Mouse (Mus musculus) embryo, embryonic 11 days (tissue): ENCODE results near the gene Armh2.

Source experiments
- DNase-seq: peaks from one replicate; pipeline ENCODE4 v3.0.0-alpha.2; 2015

The Armh2 gene

DNA sequence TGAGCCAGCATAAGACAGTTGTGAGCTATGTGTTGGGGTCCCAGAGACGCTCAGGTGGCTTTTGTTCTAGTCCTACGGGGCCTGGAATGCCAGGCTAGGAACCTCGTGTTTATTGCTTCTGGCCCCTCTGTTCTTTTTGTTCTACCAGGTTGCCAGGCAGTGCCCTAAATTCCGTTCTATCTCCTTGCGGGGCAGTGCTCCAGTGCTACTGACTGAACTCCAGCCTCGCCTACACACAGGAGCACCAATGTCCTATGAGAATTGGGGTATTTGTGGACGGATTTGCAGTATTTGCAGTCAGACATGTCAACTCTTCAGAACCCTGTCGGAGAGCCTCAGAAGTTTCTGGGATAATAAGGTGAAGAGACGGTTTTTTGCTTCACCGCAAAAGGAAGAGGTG is at the start of gene Armh2:
TSS of gene Armh2 (plus strand) at position 205 of the 400 bp plus-strand sequence.
- no peak for DNase-seq

- DNase-seq: no peak
Observed at GRCm38 (mm10) chr13:24693312-24693711, 47.7 kb upstream of the Armh2 start.

- DNase-seq: no peak
Observed at GRCm38 (mm10) chr13:24698746-24699145, 42.3 kb upstream of the Armh2 start.

- DNase-seq: no peak
Observed at GRCm38 (mm10) chr13:24702128-24702527, 38.9 kb upstream of the Armh2 start.

DNA sequence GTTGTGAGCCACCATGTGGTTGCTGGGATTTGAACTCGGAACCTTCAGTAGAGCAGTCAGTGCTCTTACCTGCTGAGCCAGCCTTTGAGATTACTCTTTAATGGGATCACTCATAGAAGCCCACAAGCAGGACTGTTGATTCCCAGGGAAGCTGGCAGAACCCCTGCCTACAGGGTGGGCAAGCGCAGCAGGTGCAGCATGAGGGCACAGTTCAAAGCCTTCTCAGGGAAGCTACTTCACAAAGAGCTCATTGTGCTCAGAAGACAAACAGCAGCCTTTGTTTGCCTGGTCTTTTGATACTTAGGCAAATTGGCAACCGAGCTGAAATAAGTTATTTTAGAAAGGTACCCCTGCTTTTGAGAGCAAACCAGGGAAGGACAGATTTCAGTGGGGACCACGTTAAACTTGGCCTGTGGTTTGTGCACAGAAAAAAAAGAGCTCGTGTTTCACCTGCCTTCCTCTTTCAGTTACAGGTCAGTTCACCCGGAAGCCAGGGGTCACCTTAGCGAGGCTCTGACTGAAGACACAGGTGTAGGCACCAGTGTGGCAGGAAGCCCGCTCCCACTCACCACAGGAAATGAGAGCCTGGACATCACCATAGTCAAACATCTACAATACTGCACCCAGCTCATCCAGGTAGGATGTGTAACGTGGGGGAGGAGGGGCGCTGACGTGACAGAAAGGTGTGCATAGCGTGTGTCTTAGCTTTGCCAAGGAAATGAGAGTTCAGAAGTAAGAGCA is 31.2 kb upstream of the Armh2 start:
- DNase-seq: no peak

GRCm38 (mm10) chr13:24710968-24711367 is 30.1 kb upstream of the Armh2 start:
- DNase-seq: no peak

DNA sequence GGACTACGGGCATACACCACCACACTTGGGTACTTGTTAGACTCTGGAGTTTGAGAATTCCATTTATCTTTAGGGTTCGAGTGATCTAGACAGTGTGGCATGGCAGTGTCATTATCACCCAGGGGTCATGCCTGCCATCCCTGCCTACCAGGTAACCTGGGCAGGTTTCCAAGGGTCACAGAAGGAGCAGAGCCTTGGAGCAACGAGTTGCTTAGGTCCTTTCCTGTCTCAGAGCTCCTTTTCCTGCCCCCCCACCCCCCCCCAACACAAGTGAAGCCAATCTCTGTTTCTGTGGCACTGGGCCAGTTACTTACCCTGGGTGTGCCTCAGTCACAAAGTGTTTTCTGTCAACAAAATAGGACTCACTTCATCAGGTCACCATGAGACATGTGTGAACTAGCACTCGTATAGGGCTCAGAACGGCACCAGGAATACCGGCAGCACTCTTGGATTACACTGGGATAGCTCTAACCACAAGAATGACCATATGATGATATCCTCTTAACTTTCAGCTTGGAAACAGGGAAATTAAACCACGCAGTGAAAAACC is 28.4 kb upstream of the Armh2 start:
- DNase-seq: no peak

DNA sequence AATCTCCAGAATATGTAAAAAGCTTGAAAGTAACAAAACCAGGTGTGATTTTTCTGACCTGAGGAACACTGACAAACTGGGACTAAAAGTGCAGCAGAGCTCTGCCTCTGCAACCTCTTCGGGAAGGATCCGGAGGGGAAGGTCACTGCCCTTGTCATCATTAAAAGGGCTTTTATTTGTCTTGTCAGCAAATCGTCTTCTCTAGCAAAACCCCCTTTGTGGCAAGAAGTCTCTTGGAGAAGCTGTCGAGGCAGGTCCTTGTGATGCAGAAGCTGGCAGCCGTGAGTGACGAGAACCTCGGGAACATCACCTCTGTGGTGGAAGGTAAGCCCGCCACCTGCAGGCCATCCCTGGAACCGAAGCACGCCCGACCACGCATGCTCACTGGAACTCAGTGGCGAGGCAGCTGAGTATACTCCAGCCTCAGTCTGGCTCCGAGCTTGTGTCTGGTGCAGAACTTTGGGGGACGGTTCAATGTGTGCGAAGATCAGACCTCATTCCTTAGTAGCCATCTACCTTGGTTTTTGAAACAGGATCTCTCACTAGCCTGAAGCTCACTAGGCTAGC is 27.5 kb upstream of the Armh2 start:
- peak; percentile 89 for DNase-seq

DNA sequence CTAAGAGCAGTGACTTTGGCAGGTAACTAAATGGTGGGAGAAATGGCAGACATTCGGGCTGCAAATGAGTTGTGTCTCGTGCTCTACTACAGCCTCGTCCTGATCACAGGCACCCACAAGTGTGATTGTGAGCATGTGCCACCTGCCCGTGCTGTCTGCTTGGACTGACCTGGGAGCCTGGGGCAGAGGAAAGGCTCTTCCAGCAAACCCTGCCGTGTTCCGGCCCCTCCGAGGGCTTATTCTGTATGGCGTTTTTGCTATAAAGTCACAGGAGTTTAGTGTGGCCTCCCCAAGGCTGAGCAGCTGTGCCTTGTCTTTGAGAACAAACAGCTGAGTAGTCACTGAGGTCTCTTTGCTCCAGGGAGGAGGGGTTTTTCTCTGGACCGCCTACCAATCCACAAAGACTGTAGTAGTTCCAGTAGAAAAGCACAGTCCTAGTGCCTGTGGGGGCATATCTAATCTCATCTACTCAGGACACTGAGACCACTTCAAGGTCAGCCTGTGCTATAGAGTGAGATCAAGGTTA is 26.6 kb upstream of the Armh2 start:
- no peak for DNase-seq

GRCm38 (mm10) chr13:24715601-24716000 is 25.4 kb upstream of the Armh2 start:
- DNase-seq: no peak

- no peak for DNase-seq
Observed at GRCm38 (mm10) chr13:24716441-24716840, 24.6 kb upstream of the Armh2 start.

- DNase-seq: no peak
Observed at GRCm38 (mm10) chr13:24717677-24718076, 23.4 kb upstream of the Armh2 start.

- DNase-seq: no peak
Observed at GRCm38 (mm10) chr13:24721502-24721901, 19.5 kb upstream of the Armh2 start.

- no peak for DNase-seq
Observed at GRCm38 (mm10) chr13:24723699-24724394, 17.2 kb upstream of the Armh2 start.

GRCm38 (mm10) chr13:24724395-24724759 is 16.7 kb upstream of the Armh2 start:
- DNase-seq: no peak

DNA sequence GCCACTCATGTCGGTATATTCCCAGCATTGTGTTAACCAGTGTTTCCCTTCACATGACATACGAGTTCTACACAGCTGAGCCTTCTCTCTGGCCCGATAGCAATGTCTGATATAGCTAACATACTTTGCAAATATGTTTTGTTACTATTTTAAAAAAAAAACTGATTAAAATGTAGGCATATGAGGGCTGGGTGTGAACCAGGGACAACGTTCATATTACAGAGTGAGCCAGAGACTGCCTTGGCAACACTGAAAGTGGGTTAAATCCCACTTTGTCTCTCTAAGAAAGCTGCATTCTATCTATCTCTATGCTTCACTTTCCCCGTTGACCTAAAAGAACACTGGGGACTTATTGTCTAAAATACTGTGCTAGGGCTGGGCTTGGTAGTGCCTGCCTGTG is 11.9 kb upstream of the Armh2 start:
- DNase-seq: no peak

- no peak for DNase-seq
Observed at GRCm38 (mm10) chr13:24734502-24734901, 6.5 kb upstream of the Armh2 start.

DNA sequence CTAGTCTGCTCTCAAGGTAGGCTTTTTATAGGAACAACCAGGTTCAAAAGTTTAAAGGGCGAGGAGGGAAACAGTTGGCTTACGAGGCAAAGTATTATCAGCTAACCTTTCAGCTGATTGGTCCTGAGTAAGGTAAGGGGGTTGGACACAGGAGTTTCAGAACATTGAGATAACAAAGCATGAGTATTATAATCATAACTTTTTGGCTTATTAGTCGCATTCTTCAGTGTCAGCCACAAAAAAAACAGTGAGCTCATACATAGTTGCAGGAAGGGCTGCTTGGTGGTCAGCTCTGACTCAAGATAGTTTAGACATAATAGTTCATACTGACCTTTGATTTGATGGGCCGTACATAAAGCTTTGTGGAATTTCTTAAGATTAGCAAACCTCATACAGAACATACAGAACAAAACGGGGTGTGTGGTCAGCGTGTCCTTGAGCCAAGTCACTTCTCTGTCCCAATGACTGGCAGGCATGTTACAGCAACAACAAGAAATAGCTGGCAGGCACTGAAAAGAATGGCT is 5.4 kb upstream of the Armh2 start:
- no peak for DNase-seq

DNA sequence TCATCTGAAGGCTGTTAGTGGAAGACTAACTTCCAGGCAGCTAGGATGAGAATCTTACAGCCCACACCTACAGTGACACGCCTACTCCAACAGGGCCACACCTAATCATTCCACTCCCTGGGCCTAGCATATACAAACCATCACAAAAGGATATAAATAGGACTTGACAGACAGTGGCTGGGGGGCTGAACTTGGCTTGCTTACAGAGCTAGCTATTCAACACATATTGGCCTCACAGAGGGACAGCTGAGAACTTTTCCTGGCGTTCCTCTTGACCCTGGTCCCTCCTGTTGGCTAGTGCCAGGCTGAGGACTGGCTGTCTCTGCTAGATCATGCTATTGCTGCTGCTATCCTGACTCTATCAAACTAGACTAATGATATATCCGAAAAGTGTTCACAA is 6.8 kb downstream of the Armh2 start:
- no peak for DNase-seq

DNA sequence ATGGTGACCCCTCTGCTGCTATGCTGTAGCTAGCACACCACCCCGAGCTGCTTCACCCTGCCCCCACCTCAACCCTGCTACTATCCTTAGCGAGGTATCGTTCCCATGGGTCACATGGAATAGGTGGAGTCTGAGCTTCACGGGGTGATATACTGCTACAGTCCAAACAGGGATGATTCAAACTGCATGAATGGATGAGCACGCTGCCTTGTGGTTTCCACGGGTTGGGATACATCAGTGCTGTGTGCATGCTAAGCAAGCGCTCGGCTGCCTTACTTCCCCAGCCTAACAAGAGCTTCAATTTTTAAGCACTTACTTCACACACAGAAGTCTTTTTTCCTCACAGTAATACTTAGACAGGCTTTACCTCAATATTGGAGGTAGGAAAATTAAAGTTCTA is 9.8 kb downstream of the Armh2 start:
- no peak for DNase-seq

DNA sequence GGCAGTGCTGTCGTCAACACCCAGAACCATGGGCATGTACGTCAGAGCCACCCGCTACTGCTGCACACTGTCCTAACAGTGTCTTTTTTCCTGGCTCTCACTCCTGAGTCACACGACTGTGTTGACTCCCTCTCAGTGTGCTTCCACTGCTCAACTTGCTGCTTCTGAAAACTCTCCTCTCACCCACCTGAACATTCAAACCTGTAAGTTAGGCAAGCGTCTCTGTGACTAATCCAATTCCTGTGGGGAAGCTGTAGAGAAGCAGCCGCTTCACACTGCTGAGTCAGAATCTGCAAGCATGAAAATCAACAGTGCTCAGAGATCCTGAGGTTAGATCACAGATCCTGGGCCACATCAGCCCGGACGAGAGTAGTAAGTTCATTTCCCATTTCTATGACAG is 10.4 kb downstream of the Armh2 start:
- no peak for DNase-seq

GRCm38 (mm10) chr13:24756756-24757155 is 15.7 kb downstream of the Armh2 start:
- DNase-seq: no peak

DNA sequence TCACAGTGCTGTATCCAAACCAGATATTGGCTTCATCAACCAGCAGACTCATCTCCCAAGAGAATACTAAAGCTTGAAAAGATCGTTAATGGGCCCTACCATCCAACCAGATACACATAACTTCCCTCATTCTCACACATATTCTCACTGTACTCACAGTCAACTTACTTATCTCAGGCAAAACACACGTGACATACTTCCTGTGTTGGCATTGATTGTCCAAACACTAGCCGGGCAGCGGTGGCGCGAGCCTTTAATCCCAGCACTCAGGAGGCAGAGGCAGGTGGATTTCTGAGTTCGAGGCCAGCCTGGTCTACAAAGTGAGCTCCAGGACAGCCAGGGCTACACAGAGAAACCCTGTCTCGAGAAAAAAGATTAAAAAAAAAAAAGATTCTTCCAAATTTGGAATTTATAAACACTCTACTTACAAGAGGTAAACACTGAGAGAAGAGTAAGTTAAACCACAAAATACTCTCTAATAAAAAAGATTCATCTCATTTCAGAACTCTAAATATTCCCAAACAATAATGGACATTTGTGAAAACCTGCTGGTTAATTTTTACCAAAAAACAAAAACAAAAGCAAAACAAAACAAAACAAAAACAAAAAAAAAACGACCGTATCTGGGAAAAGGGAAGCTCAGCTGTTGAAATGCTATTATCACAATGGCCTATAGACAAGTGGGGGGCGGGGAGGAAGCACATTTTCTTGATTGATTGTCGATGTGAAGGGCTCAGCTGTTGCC is 17.0 kb downstream of the Armh2 start:
- no peak for DNase-seq
